Mouse (Mus musculus): ENCODE data around the gene Wdr54. TPM values are rescaled to one million over a fixed set of nuclear protein-coding genes. Genes with fewer than 3 reads are reported as not detected.

Gene Wdr54
- polyA plus RNA-seq, 1 experiment from 2014 or later: 21.1 TPM

GRCm38 (mm10) chr6:83147280-83147679, 8.9 kb downstream of the Wdr54 start:
- no peak overlapping the region for H3K4me2 ChIP-seq (ENCODE audit: low read length)
- H3K27me3 ChIP-seq (replicated peaks; ENCODE audit: control insufficient read depth, insufficient read depth, low read length): no peaks in the 10 kb centered on the region
- peaks cover 3% of the 10 kb centered on the region for H3K4me1 ChIP-seq (ENCODE audit: control insufficient read depth, insufficient read depth, low read depth, low read length)
- H3K27ac ChIP-seq (ENCODE audit: low read depth, low read length): no peak overlapping the region
- H3K9me3 ChIP-seq (ENCODE audit: control insufficient read depth, low read length): no peaks in the 10 kb centered on the region
- ATAC-seq: no peak
- peaks cover 2% of the 10 kb centered on the region; the same call in 1 of the 2 replicates for H3K36me3 ChIP-seq (ENCODE audit: control insufficient read depth, insufficient read depth, low read length)
- no peak overlapping the region for H3K4me3 ChIP-seq (ENCODE audit: low read length)
- WGBS: 55% methylated on average over 7 of the region's 7 CpGs
- no peak overlapping the region for H3K9ac ChIP-seq (ENCODE audit: low read depth, low read length)

GRCm38 (mm10) chr6:83145805-83146204, 10.4 kb downstream of the Wdr54 start:
- Histone ChIP-seq H3K4me1 (ENCODE audit: control insufficient read depth, insufficient read depth, low read depth, low read length) (peaks cover 8% of the 10 kb centered on the region), H3K36me3 (ENCODE audit: control insufficient read depth, insufficient read depth, low read length) (peaks cover 2% of the 10 kb centered on the region; the same call in 1 of the 2 replicates), H3K4me2 (ENCODE audit: low read length) (no peak overlapping the region), H3K27ac (ENCODE audit: low read depth, low read length) (no peak overlapping the region), H3K9ac (ENCODE audit: low read depth, low read length) (no peak overlapping the region), H3K9me3 (ENCODE audit: control insufficient read depth, low read length) (no peaks in the 10 kb centered on the region), H3K4me3 (ENCODE audit: low read length) (no peak overlapping the region), H3K27me3 (replicated peaks; ENCODE audit: control insufficient read depth, insufficient read depth, low read length) (no peaks in the 10 kb centered on the region)
- ATAC-seq: no peak
- 75% methylated on average over 9 of the region's 9 CpGs for WGBS

GRCm38 (mm10) chr6:83145209-83145608, 11.0 kb downstream of the Wdr54 start:
- Histone ChIP-seq H3K4me2 (ENCODE audit: low read length) (no peak overlapping the region), H3K4me3 (ENCODE audit: low read length) (no peak overlapping the region), H3K36me3 (ENCODE audit: control insufficient read depth, insufficient read depth, low read length) (peaks cover 2% of the 10 kb centered on the region; the same call in 1 of the 2 replicates), H3K27ac (ENCODE audit: low read depth, low read length) (no peak overlapping the region), H3K9me3 (ENCODE audit: control insufficient read depth, low read length) (no peaks in the 10 kb centered on the region), H3K27me3 (replicated peaks; ENCODE audit: control insufficient read depth, insufficient read depth, low read length) (no peaks in the 10 kb centered on the region), H3K9ac (ENCODE audit: low read depth, low read length) (no peak overlapping the region), H3K4me1 (ENCODE audit: control insufficient read depth, insufficient read depth, low read depth, low read length) (peaks cover 8% of the 10 kb centered on the region)
- WGBS: 74% methylated on average over 2 of the region's 2 CpGs
- no peak for ATAC-seq

- H3K9ac ChIP-seq (ENCODE audit: low read depth, low read length): no peak overlapping the region
These were observed 13.3 kb downstream of the Wdr54 start for GRCm38 (mm10) chr6:83142886-83143285.

GRCm38 (mm10) chr6:83142211-83142731, 13.9 kb downstream of the Wdr54 start:
- no peaks in the 10 kb centered on the region for H3K9me3 ChIP-seq (ENCODE audit: control insufficient read depth, low read length)
- H3K27ac ChIP-seq (ENCODE audit: low read depth, low read length): no peak overlapping the region
- H3K4me2 ChIP-seq (ENCODE audit: low read length): peak overlapping the region; percentile 83
- peak; percentile 32; the same call in 1 of the 2 replicates for ATAC-seq
- H3K9ac ChIP-seq (ENCODE audit: low read depth, low read length): peak overlapping the region; percentile 75
- H3K4me3 ChIP-seq (ENCODE audit: low read length): peak overlapping the region; percentile 42
- WGBS: 3% methylated on average over 41 of the region's 41 CpGs
- H3K36me3 ChIP-seq (ENCODE audit: control insufficient read depth, insufficient read depth, low read length): no peaks in the 10 kb centered on the region
- H3K4me1 ChIP-seq (ENCODE audit: control insufficient read depth, insufficient read depth, low read depth, low read length): peaks cover 11% of the 10 kb centered on the region
- no peaks in the 10 kb centered on the region for H3K27me3 ChIP-seq (replicated peaks; ENCODE audit: control insufficient read depth, insufficient read depth, low read length)

More at GRCm38 (mm10) chr6:83142886-83143285, 13.3 kb downstream of the Wdr54 start:
- H3K9me3 ChIP-seq (ENCODE audit: control insufficient read depth, low read length): no peaks in the 10 kb centered on the region
- no peaks in the 10 kb centered on the region for H3K36me3 ChIP-seq (ENCODE audit: control insufficient read depth, insufficient read depth, low read length)
- peaks cover 11% of the 10 kb centered on the region for H3K4me1 ChIP-seq (ENCODE audit: control insufficient read depth, insufficient read depth, low read depth, low read length)
- no peak for ATAC-seq
- H3K27ac ChIP-seq (ENCODE audit: low read depth, low read length): no peak overlapping the region
- H3K4me2 ChIP-seq (ENCODE audit: low read length): peak overlapping the region; percentile 18; the same call in 1 of the 2 replicates
- 35% methylated on average over 11 of the region's 11 CpGs for WGBS
- H3K4me3 ChIP-seq (ENCODE audit: low read length): peak overlapping the region; percentile 42
- no peaks in the 10 kb centered on the region for H3K27me3 ChIP-seq (replicated peaks; ENCODE audit: control insufficient read depth, insufficient read depth, low read length)

- peak overlapping the region; percentile 42 for H3K4me3 ChIP-seq (ENCODE audit: low read length)
- H3K4me1 ChIP-seq (ENCODE audit: control insufficient read depth, insufficient read depth, low read depth, low read length): peaks cover 11% of the 10 kb centered on the region
- peak overlapping the region; percentile 83 for H3K4me2 ChIP-seq (ENCODE audit: low read length)
- ATAC-seq: no peak
- no peak overlapping the region for H3K27ac ChIP-seq (ENCODE audit: low read depth, low read length)
- no peaks in the 10 kb centered on the region for H3K27me3 ChIP-seq (replicated peaks; ENCODE audit: control insufficient read depth, insufficient read depth, low read length)
- H3K9ac ChIP-seq (ENCODE audit: low read depth, low read length): peak overlapping the region; percentile 75
- no peaks in the 10 kb centered on the region for H3K9me3 ChIP-seq (ENCODE audit: control insufficient read depth, low read length)
- WGBS: 40% methylated on average over 4 of the region's 4 CpGs
- no peaks in the 10 kb centered on the region for H3K36me3 ChIP-seq (ENCODE audit: control insufficient read depth, insufficient read depth, low read length)
These were observed 14.6 kb downstream of the Wdr54 start for GRCm38 (mm10) chr6:83141636-83142035.

- no peak for ATAC-seq
- H3K4me3 ChIP-seq (ENCODE audit: low read length): no peak overlapping the region
- H3K9me3 ChIP-seq (ENCODE audit: control insufficient read depth, low read length): no peaks in the 10 kb centered on the region
- H3K4me1 ChIP-seq (ENCODE audit: control insufficient read depth, insufficient read depth, low read depth, low read length): peaks cover 20% of the 10 kb centered on the region
- peaks cover 8% of the 10 kb centered on the region; the same call in 1 of the 2 replicates for H3K27me3 ChIP-seq (replicated peaks; ENCODE audit: control insufficient read depth, insufficient read depth, low read length)
- no peak overlapping the region for H3K4me2 ChIP-seq (ENCODE audit: low read length)
- H3K36me3 ChIP-seq (ENCODE audit: control insufficient read depth, insufficient read depth, low read length): no peaks in the 10 kb centered on the region
- WGBS: 85% methylated on average over 8 of the region's 8 CpGs
- H3K27ac ChIP-seq (ENCODE audit: low read depth, low read length): no peak overlapping the region
- H3K9ac ChIP-seq (ENCODE audit: low read depth, low read length): no peak overlapping the region
These were observed 16.2 kb downstream of the Wdr54 start for GRCm38 (mm10) chr6:83140044-83140443.

- Histone ChIP-seq H3K4me2 (ENCODE audit: low read length) (peak overlapping the region; percentile 54), H3K4me1 (ENCODE audit: control insufficient read depth, insufficient read depth, low read depth, low read length) (peaks cover 20% of the 10 kb centered on the region), H3K27me3 (replicated peaks; ENCODE audit: control insufficient read depth, insufficient read depth, low read length) (peaks cover 8% of the 10 kb centered on the region; the same call in 1 of the 2 replicates), H3K9ac (ENCODE audit: low read depth, low read length) (peak overlapping the region; percentile 58), H3K36me3 (ENCODE audit: control insufficient read depth, insufficient read depth, low read length) (no peaks in the 10 kb centered on the region), H3K4me3 (ENCODE audit: low read length) (peak overlapping the region; percentile 38), H3K27ac (ENCODE audit: low read depth, low read length) (peak overlapping the region; percentile 89), H3K9me3 (ENCODE audit: control insufficient read depth, low read length) (no peaks in the 10 kb centered on the region)
- ATAC-seq: peak; percentile 24
- WGBS: 2% methylated on average over 11 of the region's 11 CpGs
These were observed 18.1 kb downstream of the Wdr54 start for GRCm38 (mm10) chr6:83138056-83138455.

GRCm38 (mm10) chr6:83137576-83137950, 18.6 kb downstream of the Wdr54 start:
- peak; percentile 62 for ATAC-seq
- Histone ChIP-seq H3K4me3 (ENCODE audit: low read length) (peak overlapping the region; percentile 38), H3K4me2 (ENCODE audit: low read length) (peak overlapping the region; percentile 54), H3K9me3 (ENCODE audit: control insufficient read depth, low read length) (no peaks in the 10 kb centered on the region), H3K27me3 (replicated peaks; ENCODE audit: control insufficient read depth, insufficient read depth, low read length) (peaks cover 8% of the 10 kb centered on the region; the same call in 1 of the 2 replicates), H3K9ac (ENCODE audit: low read depth, low read length) (peak overlapping the region; percentile 58), H3K36me3 (ENCODE audit: control insufficient read depth, insufficient read depth, low read length) (no peaks in the 10 kb centered on the region), H3K27ac (ENCODE audit: low read depth, low read length) (peak overlapping the region; percentile 89), H3K4me1 (ENCODE audit: control insufficient read depth, insufficient read depth, low read depth, low read length) (peaks cover 19% of the 10 kb centered on the region)
- 3% methylated on average over 12 of the region's 12 CpGs for WGBS
